Comparison of ENCODE assay signal across 8 mouse cellular contexts in genomic region chr19:48204892-48205761, GRCm38 (mm10). TPM values are rescaled to one million over a fixed set of nuclear protein-coding genes. Genes with fewer than 3 reads are reported as not detected.
DNase-seq lines count a peak whose midpoint lies in the region; ATAC-seq and TF ChIP-seq lines count a peak whose summit lies in the region.

No protein-coding gene starts in this region.

- no peak overlapping the region for H3K27ac ChIP-seq in lung, embryonic 14.5 days (ENCODE audit: low read depth)
- no peak overlapping the region for H3K27ac ChIP-seq in forebrain, embryonic 11.5 days (ENCODE audit: low read depth, low read length)

- H3K4me3 ChIP-seq in lung, embryonic 14.5 days (ENCODE audit: low read depth, low read length): peak overlapping the region; percentile 46
- peak overlapping the region; percentile 55 for H3K4me3 ChIP-seq in forebrain, embryonic 11.5 days (ENCODE audit: low read depth, low read length)

- H3K9ac ChIP-seq in lung, embryonic 14.5 days: peak overlapping the region; percentile 40
- peak overlapping the region; percentile 51 for H3K9ac ChIP-seq in forebrain, embryonic 11.5 days (ENCODE audit: low read length)

- H3K36me3 ChIP-seq in lung, embryonic 14.5 days (ENCODE audit: insufficient read depth): no peaks in the 10 kb centered on the region
- no peaks in the 10 kb centered on the region for H3K36me3 ChIP-seq in forebrain, embryonic 11.5 days (ENCODE audit: control insufficient read depth, insufficient read depth, low read length)

- peak overlapping the region; percentile 94 for H3K4me2 ChIP-seq in lung, embryonic 14.5 days
- H3K4me2 ChIP-seq in forebrain, embryonic 11.5 days (ENCODE audit: low read depth, low read length, severe bottlenecking): peak overlapping the region; percentile 99

- H3K9me3 ChIP-seq in lung, embryonic 14.5 days (ENCODE audit: low read depth, low read length): no peaks in the 10 kb centered on the region
- no peaks in the 10 kb centered on the region for H3K9me3 ChIP-seq in forebrain, embryonic 11.5 days (ENCODE audit: control insufficient read depth, low read length)

- under 1% methylated on average over 51 of the region's 62 CpGs for WGBS in lung, embryonic 14.5 days
- WGBS in forebrain, embryonic 11.5 days: under 1% methylated on average over 48 of the region's 62 CpGs

- peak; percentile 39; the same call in 1 of the 2 replicates for ATAC-seq in lung, embryonic 14.5 days (ENCODE audit: insufficient read depth)
- peak; percentile 45 for ATAC-seq in forebrain, embryonic 11.5 days (replicated peaks; ENCODE audit: low FRiP score)
- no peak for ATAC-seq in erythroblast, adult 5-6 weeks (replicated peaks; ENCODE audit: low FRiP score, poor library complexity, severe bottlenecking)

- no peaks in the 10 kb centered on the region for H3K4me1 ChIP-seq in lung, embryonic 14.5 days (ENCODE audit: insufficient read depth)
- H3K4me1 ChIP-seq in forebrain, embryonic 11.5 days (replicated peaks; ENCODE audit: control insufficient read depth, insufficient read depth, low read length): peaks cover 11% of the 10 kb centered on the region; the same call in 1 of the 2 replicates

- peak; percentile 33 for DNase-seq in lung, embryonic 14.5 days
- DNase-seq in lung, postnatal 25 days (ENCODE audit: low spot score): no peak
- DNase-seq in forebrain, embryonic 11.5 days (ENCODE audit: low spot score): peak; percentile 67
- peak; percentile 31 to 51 for DNase-seq in layer of hippocampus, postnatal 36 days
- DNase-seq in neural tube, embryonic 10.5 days (ENCODE audit: extremely low spot score, low spot score): peak; percentile 62
- no peak for DNase-seq in T-cell, adult 2 months (ENCODE audit: low spot score)
- DNase-seq in ovary, postnatal 10 days (ENCODE audit: low spot score): no peak

- TF ChIP-seq CTCF in lung, embryonic 14.5 days (IDR thresholded peaks at IDR 0.05; ENCODE audit: low read depth): no peak

- H3K27me3 ChIP-seq in lung, embryonic 14.5 days (ENCODE audit: insufficient read depth, low read length): peaks cover 60% of the 10 kb centered on the region
- H3K27me3 ChIP-seq in forebrain, embryonic 11.5 days (ENCODE audit: control insufficient read depth, insufficient read depth, low read length): peaks cover 33% of the 10 kb centered on the region

RNA-seq across cellular contexts. Expression of gene Sorcs3, which starts 0.7 kb away (rescaled TPM):
- 0.08 TPM in 2 replicates for polyA plus RNA-seq in lung, embryonic 14.5 days (2014; fragmentation: Nextera tagmentation; extraction: Ambion mirVana)
- 2.1 and 2.2 TPM in 2 replicates for polyA plus RNA-seq in forebrain, embryonic 11.5 days (2014; fragmentation: Nextera tagmentation; extraction: Ambion mirVana)
- total RNA-seq in layer of hippocampus, postnatal 36 days (2021): 10 to 100 TPM; 33.0 TPM
- not detected in 2 replicates for total RNA-seq in erythroblast, adult 5-6 weeks (2015; ENCODE audit: low replicate concordance)
- not detected in 2 replicates for total RNA-seq in erythroblast, adult 5-6 weeks (2017; ENCODE audit: low replicate concordance)

Comparison
In these comparisons a context has a peak if more than half of its experiments do, and no peak if none do; other contexts are left out.
1. DNase-seq: peak in lung, embryonic 14.5 days (single experiment), forebrain, embryonic 11.5 days (single experiment), layer of hippocampus, postnatal 36 days (2 of 2) and neural tube, embryonic 10.5 days (single experiment); none in lung, postnatal 25 days (single experiment), T-cell, adult 2 months (single experiment) and ovary, postnatal 10 days (single experiment).
2. RNA of gene Sorcs3, which starts 0.7 kb away (total RNA-seq): 33.0 TPM in layer of hippocampus, postnatal 36 days; not detected in erythroblast, adult 5-6 weeks; every median in the first group is over 10 times any median in the second.